Mouse (Mus musculus) megakaryocyte, embryonic 14.5 days (primary cell): ENCODE data around the gene Crocc2.

ENCODE experiments used
- FLI1 ChIP-seq: IDR thresholded peaks from 2 replicates; pipeline ENCODE4 v1.6.1; 2012; ENCODE audit warnings: low read length, inconsistent platforms, mixed read lengths
- GATA1 ChIP-seq: IDR thresholded peaks from 3 replicates; pipeline ENCODE4 v1.6.1; 2012; ENCODE audit warnings: mixed read lengths, low read length, inconsistent platforms, borderline replicate concordance

GRCm38 (mm10) chr1:93118816-93119215, 49.7 kb upstream of the Crocc2 start:
- no peak for TF ChIP-seq GATA1
- TF ChIP-seq FLI1 = no peak
